Mouse (Mus musculus) limb, embryonic 13.5 days (tissue): ENCODE measurements around the gene Kif3c. TPM values are rescaled to one million over a fixed set of nuclear protein-coding genes. Genes with fewer than 3 reads are reported as not detected.
A peak's percentile ranks its signal among the peaks of the same experiment; 100 is the strongest.

Experiments used
- ATAC-seq: fragments of 200-750 bp; cut with Nextera tagmentation; 2 replicates; pipeline ENCODE4 v1.8.0; 2017; ENCODE audit warnings: low read depth, moderate number of reproducible peaks, moderate TSS enrichment; ENCODE audit not compliant: low FRiP score
- H3K27ac ChIP-seq: fragments of 300-500 bp; sonication (generic); 2 replicates; pipeline ENCODE4 v1.5.1; 2015; ENCODE audit warnings: inconsistent platforms, mild to moderate bottlenecking, moderate library complexity
- H3K27me3 ChIP-seq: fragments of 300-500 bp; sonication (generic); 2 replicates; pipeline ENCODE4 v1.6.1; 2015; ENCODE audit warnings: mild to moderate bottlenecking, inconsistent platforms
- H3K36me3 ChIP-seq: fragments of 300-500 bp; sonication (generic); 2 replicates; pipeline ENCODE4 v1.6.1; 2015; ENCODE audit warnings: inconsistent platforms, mild to moderate bottlenecking, moderate library complexity
- H3K4me1 ChIP-seq: fragments of 300-500 bp; sonication (generic); 2 replicates; pipeline ENCODE4 v1.6.1; 2015; ENCODE audit warnings: inconsistent platforms
- H3K4me2 ChIP-seq: fragments of 300-500 bp; sonication (generic); replicated peaks from 2 replicates; pipeline ENCODE4 v1.6.1; 2015; ENCODE audit warnings: inconsistent platforms, mild to moderate bottlenecking, moderate library complexity
- H3K4me3 ChIP-seq: fragments of 300-500 bp; sonication (generic); 2 replicates; pipeline ENCODE4 v1.5.1; 2015; ENCODE audit warnings: moderate library complexity, mild to moderate bottlenecking, inconsistent platforms
- H3K9ac ChIP-seq: fragments of 300-500 bp; sonication (generic); 2 replicates; pipeline ENCODE4 v1.6.1; 2015; ENCODE audit warnings: mild to moderate bottlenecking, inconsistent platforms
- H3K9me3 ChIP-seq: fragments of 300-500 bp; sonication (generic); 2 replicates; pipeline ENCODE4 v1.6.1; 2016; ENCODE audit warnings: inconsistent platforms
- WGBS: fragments of 180-500 bp; shearing (Covaris S2); methylation state at CpG from one replicate; pipeline ENCODE4 v1.1.7; 2015; 5-methylcytosine and 5-hydroxymethylcytosine counted together
- polyA plus RNA-seq: library from polyadenylated mRNA; unstranded; fragments of >200 nt; fragmentation: Nextera tagmentation; extraction: Ambion mirVana; gene quantifications from 2 replicates; pipeline ENCODE4 v1.2.1, GENCODE M21; 2015

Kif3c gene
- polyA plus RNA-seq, result 15.8 and 19.1 TPM in 2 replicates

- no peaks in the 10 kb centered on the region for H3K27me3 ChIP-seq
- peak within 1 kb of the TSS; percentile 81 for H3K27ac ChIP-seq
- ATAC-seq, result peak; percentile 92
- H3K4me3 ChIP-seq, result peak within 1 kb of the TSS; percentile 78
- 8% methylated on average over 42 of the region's 48 CpGs for WGBS
- H3K4me2 ChIP-seq, result peak within 1 kb of the TSS; percentile 91
- H3K9ac ChIP-seq, result peak within 1 kb of the TSS; percentile 88
- peaks cover 12% of the 10 kb centered on the region for H3K9me3 ChIP-seq
- peaks cover 24% of the 10 kb centered on the region for H3K36me3 ChIP-seq
- peaks cover 35% of the 10 kb centered on the region for H3K4me1 ChIP-seq
Observed at GRCm38 (mm10) chr12:3364508-3365448, at the start of gene Kif3c. Kif3c (plus strand) TSS chr12:3365132.

GRCm38 (mm10) chr12:3316083-3316482 lies 48.8 kb upstream of the Kif3c start:
- Histone ChIP-seq H3K4me1 (no peaks in the 10 kb centered on the region), H3K27ac (no peak overlapping the region), H3K9me3 (no peaks in the 10 kb centered on the region), H3K4me3 (no peak overlapping the region), H3K36me3 (no peaks in the 10 kb centered on the region), H3K27me3 (no peaks in the 10 kb centered on the region), H3K9ac (no peak overlapping the region), H3K4me2 (no peak overlapping the region)
- 36% methylated on average over 2 of the region's 2 CpGs for WGBS
- 0 out of 2 replicates have a peak, but pooled peaks have one; percentile 28 for ATAC-seq

- no peak for ATAC-seq
- Histone ChIP-seq H3K4me1 (no peaks in the 10 kb centered on the region), H3K9me3 (no peaks in the 10 kb centered on the region), H3K4me3 (no peak overlapping the region), H3K9ac (no peak overlapping the region), H3K4me2 (no peak overlapping the region), H3K27me3 (no peaks in the 10 kb centered on the region), H3K36me3 (no peaks in the 10 kb centered on the region), H3K27ac (no peak overlapping the region)
- 46% methylated on average over 3 of the region's 3 CpGs for WGBS
Observed at GRCm38 (mm10) chr12:3316937-3317336, 48.0 kb upstream of the Kif3c start.

GRCm38 (mm10) chr12:3319377-3319776 lies 45.6 kb upstream of the Kif3c start:
- Histone ChIP-seq H3K4me1 (no peaks in the 10 kb centered on the region), H3K4me2 (no peak overlapping the region), H3K27me3 (no peaks in the 10 kb centered on the region), H3K36me3 (no peaks in the 10 kb centered on the region), H3K9me3 (no peaks in the 10 kb centered on the region), H3K9ac (no peak overlapping the region), H3K4me3 (no peak overlapping the region), H3K27ac (no peak overlapping the region)
- ATAC-seq, result no peak
- 69% methylated on average over 4 of the region's 4 CpGs for WGBS

- no peak overlapping the region for H3K4me2 ChIP-seq
- no peak for ATAC-seq
Observed at GRCm38 (mm10) chr12:3323241-3323640, 41.7 kb upstream of the Kif3c start.

GRCm38 (mm10) chr12:3325232-3325631 lies 39.7 kb upstream of the Kif3c start:
- no peaks in the 10 kb centered on the region for H3K27me3 ChIP-seq
- WGBS, result 84% methylated on average over 2 of the region's 2 CpGs
- H3K9me3 ChIP-seq, result no peaks in the 10 kb centered on the region
- H3K36me3 ChIP-seq, result no peaks in the 10 kb centered on the region
- no peak overlapping the region for H3K27ac ChIP-seq
- ATAC-seq, result no peak
- no peaks in the 10 kb centered on the region for H3K4me1 ChIP-seq
- H3K4me2 ChIP-seq, result no peak overlapping the region
- H3K4me3 ChIP-seq, result no peak overlapping the region
- no peak overlapping the region for H3K9ac ChIP-seq

More at GRCm38 (mm10) chr12:3323241-3323640, 41.7 kb upstream of the Kif3c start:
- Histone ChIP-seq H3K36me3 (no peaks in the 10 kb centered on the region), H3K4me1 (no peaks in the 10 kb centered on the region), H3K27ac (no peak overlapping the region), H3K9ac (no peak overlapping the region), H3K4me3 (no peak overlapping the region), H3K27me3 (no peaks in the 10 kb centered on the region), H3K9me3 (no peaks in the 10 kb centered on the region)
- WGBS, result 79% methylated on average over 6 of the region's 6 CpGs

GRCm38 (mm10) chr12:3329677-3330076 lies 35.3 kb upstream of the Kif3c start:
- no peaks in the 10 kb centered on the region for H3K9me3 ChIP-seq
- H3K27me3 ChIP-seq, result no peaks in the 10 kb centered on the region
- WGBS, result 73% methylated on average over 4 of the region's 4 CpGs
- no peak overlapping the region for H3K9ac ChIP-seq
- H3K4me1 ChIP-seq, result no peaks in the 10 kb centered on the region
- no peak overlapping the region for H3K4me3 ChIP-seq
- no peak overlapping the region for H3K4me2 ChIP-seq
- no peak overlapping the region for H3K27ac ChIP-seq
- no peaks in the 10 kb centered on the region for H3K36me3 ChIP-seq
- no peak for ATAC-seq

GRCm38 (mm10) chr12:3338931-3339330 lies 26.0 kb upstream of the Kif3c start:
- Histone ChIP-seq H3K9me3 (no peaks in the 10 kb centered on the region), H3K4me2 (no peak overlapping the region), H3K4me3 (no peak overlapping the region), H3K27me3 (no peaks in the 10 kb centered on the region), H3K27ac (no peak overlapping the region), H3K36me3 (no peaks in the 10 kb centered on the region), H3K9ac (no peak overlapping the region), H3K4me1 (no peaks in the 10 kb centered on the region)
- no peak for ATAC-seq
- WGBS, result 67% methylated on average over 1 of the region's 1 CpGs

GRCm38 (mm10) chr12:3344155-3344554 lies 20.8 kb upstream of the Kif3c start:
- no peak overlapping the region for H3K27ac ChIP-seq
- WGBS, result 84% methylated on average over 2 of the region's 2 CpGs
- H3K9me3 ChIP-seq, result no peaks in the 10 kb centered on the region
- H3K4me1 ChIP-seq, result no peaks in the 10 kb centered on the region
- ATAC-seq, result no peak
- no peaks in the 10 kb centered on the region for H3K27me3 ChIP-seq
- no peaks in the 10 kb centered on the region for H3K36me3 ChIP-seq
- no peak overlapping the region for H3K4me2 ChIP-seq
- H3K9ac ChIP-seq, result no peak overlapping the region
- H3K4me3 ChIP-seq, result no peak overlapping the region

GRCm38 (mm10) chr12:3345038-3345437 lies 19.9 kb upstream of the Kif3c start:
- Histone ChIP-seq H3K4me1 (0 out of 2 replicates have a peak, but pooled peaks cover 2% of the 10 kb centered on the region), H3K9me3 (no peaks in the 10 kb centered on the region), H3K27me3 (no peaks in the 10 kb centered on the region), H3K4me2 (no peak overlapping the region), H3K36me3 (no peaks in the 10 kb centered on the region), H3K9ac (no peak overlapping the region), H3K27ac (no peak overlapping the region), H3K4me3 (no peak overlapping the region)
- WGBS, result 81% methylated on average over 5 of the region's 5 CpGs
- ATAC-seq, result no peak

GRCm38 (mm10) chr12:3347682-3348081 lies 17.2 kb upstream of the Kif3c start:
- Histone ChIP-seq H3K9me3 (no peaks in the 10 kb centered on the region), H3K4me1 (0 out of 2 replicates have a peak, but pooled peaks cover 2% of the 10 kb centered on the region), H3K4me2 (no peak overlapping the region), H3K27me3 (no peaks in the 10 kb centered on the region), H3K36me3 (no peaks in the 10 kb centered on the region), H3K9ac (no peak overlapping the region), H3K4me3 (no peak overlapping the region), H3K27ac (no peak overlapping the region)
- ATAC-seq, result no peak

GRCm38 (mm10) chr12:3349387-3349786 lies 15.5 kb upstream of the Kif3c start:
- Histone ChIP-seq H3K9ac (no peak overlapping the region), H3K36me3 (no peaks in the 10 kb centered on the region), H3K4me2 (no peak overlapping the region), H3K27ac (no peak overlapping the region), H3K4me3 (no peak overlapping the region), H3K4me1 (0 out of 2 replicates have a peak, but pooled peaks cover 2% of the 10 kb centered on the region), H3K9me3 (no peaks in the 10 kb centered on the region), H3K27me3 (no peaks in the 10 kb centered on the region)
- 75% methylated on average over 2 of the region's 3 CpGs for WGBS
- no peak for ATAC-seq
